Comparison of ENCODE assay signal across 12 mouse cellular contexts in the genomic region with DNA sequence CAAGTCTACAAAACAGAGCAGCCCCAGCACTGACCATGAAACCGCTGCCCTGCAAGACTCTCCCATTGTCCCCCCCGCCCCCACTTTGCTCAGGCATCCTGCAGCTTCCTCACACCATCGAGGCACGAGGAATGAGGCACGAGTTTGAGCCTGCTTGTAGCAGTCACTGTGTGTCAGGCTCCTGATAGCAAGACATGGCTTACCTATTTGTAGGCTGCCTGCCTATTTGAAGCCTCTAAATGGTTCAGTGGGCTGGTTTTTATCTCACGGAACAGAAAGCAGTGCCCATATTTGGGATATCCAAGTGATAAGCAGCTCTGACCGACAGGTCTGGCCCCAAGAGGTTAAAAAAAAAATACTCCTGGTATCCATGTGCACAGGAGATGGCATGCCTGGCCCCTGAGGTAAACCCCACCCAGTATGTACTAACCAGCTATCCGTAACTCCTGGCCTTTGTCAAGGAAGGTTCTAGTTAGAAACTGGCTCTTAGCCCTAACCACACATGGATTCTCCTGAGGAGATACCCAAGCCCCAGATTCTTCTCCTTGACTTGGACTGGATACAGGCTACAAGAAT. TPM values are rescaled to one million over a fixed set of nuclear protein-coding genes. Genes with fewer than 3 reads are reported as not detected.
DNase-seq lines count a peak whose midpoint lies in the region; ATAC-seq lines count a peak whose summit lies in the region.
"Had no signal": no experiment of that assay in that cellular context is flagged by ENCODE, and none has a peak within 500 bp of the region (broad histone marks: within the 10 kb centered on the region; RNA-seq: fewer than 3 reads in every experiment).

No protein-coding gene starts in this region.

- WGBS in heart, embryonic 12.5 days = 36% methylated on average over 8 of the region's 8 CpGs
- WGBS in liver, embryonic 11.5 days = 52% methylated on average over 8 of the region's 8 CpGs
- WGBS in liver, embryonic 13.5 days (ENCODE audit: insufficient replicate concordance) = 42% methylated on average over 8 of the region's 8 CpGs

- peaks cover 54% of the 10 kb centered on the region for H3K36me3 ChIP-seq in heart, embryonic 12.5 days
- H3K36me3 ChIP-seq in liver, embryonic 11.5 days (ENCODE audit: control insufficient read depth, insufficient read depth, low read length) = 0 out of 2 replicates have a peak, but pooled peaks cover 2% of the 10 kb centered on the region
- H3K36me3 ChIP-seq in liver, embryonic 13.5 days = no peaks in the 10 kb centered on the region

- H3K9ac ChIP-seq in heart, embryonic 12.5 days = no peak overlapping the region
- no peak overlapping the region for H3K9ac ChIP-seq in liver, embryonic 11.5 days (ENCODE audit: low read depth, low read length)
- no peak overlapping the region for H3K9ac ChIP-seq in liver, embryonic 13.5 days
- H3K9ac ChIP-seq: embryonic facial prominence, embryonic 12.5 days; forebrain, embryonic 15.5 days; hindbrain, embryonic 13.5 days had no signal

- H3K4me1 ChIP-seq in heart, embryonic 12.5 days (replicated peaks) = peaks cover 19% of the 10 kb centered on the region
- H3K4me1 ChIP-seq in liver, embryonic 11.5 days (replicated peaks; ENCODE audit: control insufficient read depth, insufficient read depth, low read length) = no peaks in the 10 kb centered on the region
- H3K4me1 ChIP-seq in liver, embryonic 13.5 days (replicated peaks) = peaks cover 12% of the 10 kb centered on the region
- H3K4me1 ChIP-seq: embryonic facial prominence, embryonic 12.5 days had no signal

- H3K9me3 ChIP-seq in heart, embryonic 12.5 days (replicated peaks) = no peaks in the 10 kb centered on the region
- no peaks in the 10 kb centered on the region for H3K9me3 ChIP-seq in liver, embryonic 11.5 days (ENCODE audit: control insufficient read depth, low read length)
- no peaks in the 10 kb centered on the region for H3K9me3 ChIP-seq in liver, embryonic 13.5 days (replicated peaks)
- H3K9me3 ChIP-seq: embryonic facial prominence, embryonic 12.5 days; forebrain, embryonic 15.5 days; hindbrain, embryonic 13.5 days had no signal

- DNase-seq in heart, adult 18-20 months = no peak
- DNase-seq in liver, embryonic 11.5 days (ENCODE audit: low spot score) = no peak
- DNase-seq in liver = no peak
- no peak for DNase-seq in liver, embryonic 13.5 days
- DNase-seq in layer of hippocampus, adult 9-10 months (ENCODE audit: low spot score) = no peak
- DNase-seq: gastrocnemius, postnatal 10 days had no signal

- H3K4me2 ChIP-seq in heart, embryonic 12.5 days = no peak overlapping the region
- H3K4me2 ChIP-seq in liver, embryonic 11.5 days = no peak overlapping the region
- H3K4me2 ChIP-seq in liver, embryonic 13.5 days = no peak overlapping the region
- H3K4me2 ChIP-seq: embryonic facial prominence, embryonic 12.5 days; forebrain, embryonic 15.5 days; hindbrain, embryonic 13.5 days had no signal

- H3K27me3 ChIP-seq in heart, embryonic 12.5 days (replicated peaks) = no peaks in the 10 kb centered on the region
- H3K27me3 ChIP-seq in liver, embryonic 11.5 days (replicated peaks; ENCODE audit: control insufficient read depth, insufficient read depth, low read length) = no peaks in the 10 kb centered on the region
- H3K27me3 ChIP-seq in liver, embryonic 13.5 days = no peaks in the 10 kb centered on the region
- H3K27me3 ChIP-seq: embryonic facial prominence, embryonic 12.5 days; forebrain, embryonic 15.5 days; hindbrain, embryonic 13.5 days had no signal

- no peak overlapping the region for H3K4me3 ChIP-seq in heart, embryonic 12.5 days
- no peak overlapping the region for H3K4me3 ChIP-seq in liver, embryonic 11.5 days (ENCODE audit: low read depth, low read length)
- no peak overlapping the region for H3K4me3 ChIP-seq in liver, embryonic 13.5 days (replicated peaks)
- H3K4me3 ChIP-seq: embryonic facial prominence, embryonic 12.5 days; forebrain, embryonic 15.5 days; hindbrain, embryonic 13.5 days had no signal

- 0 out of 2 replicates have a peak overlapping the region, but pooled peaks have one; percentile 7 for H3K27ac ChIP-seq in heart, embryonic 12.5 days (ENCODE audit: poor library complexity, severe bottlenecking)
- H3K27ac ChIP-seq in liver, embryonic 11.5 days (ENCODE audit: low read depth, low read length) = no peak overlapping the region
- no peak overlapping the region for H3K27ac ChIP-seq in liver, embryonic 13.5 days
- H3K27ac ChIP-seq: embryonic facial prominence, embryonic 12.5 days; forebrain, embryonic 15.5 days; hindbrain, embryonic 13.5 days; hindbrain, postnatal 0 days had no signal

- no peak for ATAC-seq in heart, embryonic 12.5 days (ENCODE audit: insufficient number of reproducible peaks, low FRiP score)
- ATAC-seq in liver, embryonic 11.5 days (replicated peaks; ENCODE audit: low FRiP score) = peak; percentile 53
- peak; percentile 67 for ATAC-seq in liver, embryonic 13.5 days (ENCODE audit: low read depth)
- peak; percentile 60 for ATAC-seq in megakaryocyte-erythroid progenitor cell, adult 5-6 weeks (replicated peaks; ENCODE audit: low FRiP score, low TSS enrichment, poor library complexity, severe bottlenecking)
- ATAC-seq: forebrain, embryonic 15.5 days had no signal

RNA-seq across cellular contexts. Expression of a gene that starts 26.0 kb away (rescaled TPM):
- 0.23 and 0.24 TPM in 2 replicates for polyA plus RNA-seq in heart, embryonic 12.5 days (2016; fragmentation: Nextera tagmentation; extraction: Ambion mirVana)
- total RNA-seq in heart, adult 18-20 months (2021) = under 1 TPM; 0.39 to 0.42 TPM
- polyA plus RNA-seq in liver, embryonic 11.5 days (2014; fragmentation: Nextera tagmentation; extraction: Ambion mirVana) = 0.14 TPM in 1 of 2 replicates, not detected in the other
- polyA plus RNA-seq in liver, embryonic 13.5 days (2015; fragmentation: Nextera tagmentation; extraction: Ambion mirVana) = not detected in 2 replicates
- 0.81 and 2.2 TPM in 2 replicates for total RNA-seq in megakaryocyte-erythroid progenitor cell, adult 5-6 weeks (2014; fragmentation: Nextera tagmentation)
- 1.2 TPM in 2 replicates for total RNA-seq in megakaryocyte-erythroid progenitor cell, adult 5-6 weeks (2017)
- polyA plus RNA-seq: forebrain, embryonic 15.5 days had no signal

RNA-seq across cellular contexts. Expression of a gene that starts 26.3 kb away (rescaled TPM):
- 14.8 and 16.2 TPM in 2 replicates for polyA plus RNA-seq in heart, embryonic 12.5 days (2016; fragmentation: Nextera tagmentation; extraction: Ambion mirVana)
- total RNA-seq in heart, adult 18-20 months (2021) = 10 to 100 TPM; 12.3 to 12.4 TPM
- polyA plus RNA-seq in liver, embryonic 11.5 days (2014; fragmentation: Nextera tagmentation; extraction: Ambion mirVana) = 19.2 and 20.8 TPM in 2 replicates
- 6.9 and 7.9 TPM in 2 replicates for polyA plus RNA-seq in liver, embryonic 13.5 days (2015; fragmentation: Nextera tagmentation; extraction: Ambion mirVana)
- 39.5 and 44.6 TPM in 2 replicates for total RNA-seq in megakaryocyte-erythroid progenitor cell, adult 5-6 weeks (2014; fragmentation: Nextera tagmentation)
- total RNA-seq in megakaryocyte-erythroid progenitor cell, adult 5-6 weeks (2017) = 16.6 and 17.1 TPM in 2 replicates

RNA-seq across cellular contexts. Expression of a gene that starts 39.2 kb away (rescaled TPM):
- polyA plus RNA-seq in heart, embryonic 12.5 days (2016; fragmentation: Nextera tagmentation; extraction: Ambion mirVana) = 68.9 and 72.1 TPM in 2 replicates
- total RNA-seq in heart, adult 18-20 months (2021) = 100 to 1,000 TPM in 1 of 2 experiments, 10 to 100 TPM in 1; 75.0 to 102 TPM
- polyA plus RNA-seq in liver, embryonic 11.5 days (2014; fragmentation: Nextera tagmentation; extraction: Ambion mirVana) = 17.8 and 18.1 TPM in 2 replicates
- 5.5 and 5.7 TPM in 2 replicates for polyA plus RNA-seq in liver, embryonic 13.5 days (2015; fragmentation: Nextera tagmentation; extraction: Ambion mirVana)
- 4.4 and 8.0 TPM in 2 replicates for total RNA-seq in megakaryocyte-erythroid progenitor cell, adult 5-6 weeks (2014; fragmentation: Nextera tagmentation)
- 9.3 and 9.5 TPM in 2 replicates for total RNA-seq in megakaryocyte-erythroid progenitor cell, adult 5-6 weeks (2017)
